Mouse (Mus musculus) granulocyte monocyte progenitor cell, adult 5-6 weeks (primary cell): ENCODE measurements around the gene Ctsz. TPM values are rescaled to one million over a fixed set of nuclear protein-coding genes. Genes with fewer than 3 reads are reported as not detected.

ENCODE experiments used
- ATAC-seq: replicated peaks from 2 replicates; pipeline ENCODE4 v1.8.0; 2016; ENCODE audit warnings: mild to moderate bottlenecking, moderate TSS enrichment, inconsistent platforms; ENCODE audit not compliant: poor library complexity, severe bottlenecking
- total RNA-seq, 2 experiments: library from RNA; stranded (forward) in 1 of 2; stranded (reverse) in 1 of 2; fragments of 200-712, 200-1000 nt in 1 of 2; fragments of >200 nt in 1 of 2; fragmentation: Nextera tagmentation in 1 of 2; gene quantifications; 2 replicates each; pipeline ENCODE4 v1.2.3; 2014 to 2017

Ctsz gene
- total RNA-seq, 2 experiments from 2014 or later = 201 to 362 TPM

GRCm38 (mm10) chr2:174397881-174398280 is 41.0 kb downstream of the Ctsz start:
- ATAC-seq = no peak

- ATAC-seq = no peak
These were observed 41.8 kb downstream of the Ctsz start for GRCm38 (mm10) chr2:174397065-174397464.

GRCm38 (mm10) chr2:174396643-174397042 is 42.2 kb downstream of the Ctsz start:
- ATAC-seq = no peak

GRCm38 (mm10) chr2:174393383-174393782 is 45.5 kb downstream of the Ctsz start:
- ATAC-seq = peak; percentile 72

GRCm38 (mm10) chr2:174392554-174392953 is 46.3 kb downstream of the Ctsz start:
- ATAC-seq = no peak

GRCm38 (mm10) chr2:174391936-174392335 is 46.9 kb downstream of the Ctsz start:
- ATAC-seq = no peak

- no peak for ATAC-seq
These were observed 57.8 kb downstream of the Ctsz start for GRCm38 (mm10) chr2:174381021-174381420.

Other genes with a start within 250 kb of the Ctsz start
- 447 and 478 TPM in 2 replicates for gene Gnas, start 154.7 kb downstream of the Ctsz start, total RNA-seq (2014; fragmentation: Nextera tagmentation)
- 212 and 260 TPM in 2 replicates for gene Gnas, start 154.7 kb downstream of the Ctsz start, total RNA-seq (2017)
- gene Gm20721, start 92.3 kb downstream of the Ctsz start, total RNA-seq (2014; fragmentation: Nextera tagmentation) = not detected in 2 replicates
- gene Gm20721, start 92.3 kb downstream of the Ctsz start, total RNA-seq (2017) = 1.4 and 4.7 TPM in 2 replicates
- gene Nelfcd, start 23.2 kb downstream of the Ctsz start, total RNA-seq (2014; fragmentation: Nextera tagmentation) = 56.8 and 68.4 TPM in 2 replicates
- 40.2 and 42.2 TPM in 2 replicates for gene Nelfcd, start 23.2 kb downstream of the Ctsz start, total RNA-seq (2017)
- not detected in 2 replicates for gene Tubb1, start 11.7 kb upstream of the Ctsz start, total RNA-seq (2014; fragmentation: Nextera tagmentation)
- gene Tubb1, start 11.7 kb upstream of the Ctsz start, total RNA-seq (2017) = 0.43 and 1.0 TPM in 2 replicates
- 648 and 734 TPM in 2 replicates for gene Atp5e, start 25.1 kb upstream of the Ctsz start, total RNA-seq (2014; fragmentation: Nextera tagmentation)
- gene Atp5e, start 25.1 kb upstream of the Ctsz start, total RNA-seq (2017) = 282 and 442 TPM in 2 replicates
- 76.8 and 88.4 TPM in 2 replicates for gene Prelid3b, start 34.0 kb upstream of the Ctsz start, total RNA-seq (2014; fragmentation: Nextera tagmentation)
- gene Prelid3b, start 34.0 kb upstream of the Ctsz start, total RNA-seq (2017) = 213 and 215 TPM in 2 replicates
- 1.1 TPM in 2 replicates for gene Zfp831, start 204.5 kb upstream of the Ctsz start, total RNA-seq (2014; fragmentation: Nextera tagmentation)
- 0.15 and 0.26 TPM in 2 replicates for gene Zfp831, start 204.5 kb upstream of the Ctsz start, total RNA-seq (2017)